In genomic region chr4:130167814-130168213, GRCm38 (mm10) we compare ENCODE assay signal across 7 mouse cellular contexts. TPM values are rescaled to one million over a fixed set of nuclear protein-coding genes. Genes with fewer than 3 reads are reported as not detected.
DNase-seq lines count a peak whose midpoint lies in the region; ATAC-seq and TF ChIP-seq lines count a peak whose summit lies in the region.

No protein-coding gene starts in this region.

- peak overlapping the region; percentile 54 for H3K4me3 ChIP-seq in E14TG2a.4 (replicated peaks; ENCODE audit: low read length)
- H3K4me3 ChIP-seq in embryonic facial prominence, embryonic 10.5 days = peak overlapping the region; percentile 38
- no peak overlapping the region for H3K4me3 ChIP-seq in intestine, embryonic 15.5 days (replicated peaks)

- peak; percentile 29 for ATAC-seq in intestine, embryonic 15.5 days
- ATAC-seq in monocyte, adult 5-6 weeks (replicated peaks; ENCODE audit: insufficient number of reproducible peaks, low FRiP score, low TSS enrichment, poor library complexity, severe bottlenecking) = no peak

- WGBS in embryonic facial prominence, embryonic 10.5 days = 50% methylated on average over 9 of the region's 9 CpGs
- WGBS in intestine, embryonic 15.5 days = 38% methylated on average over 9 of the region's 9 CpGs

- 0 out of 2 replicates have a peak overlapping the region, but pooled peaks have one; percentile 1 for H3K27ac ChIP-seq in embryonic facial prominence, embryonic 10.5 days (replicated peaks)
- H3K27ac ChIP-seq in intestine, embryonic 15.5 days = peak overlapping the region; percentile 76

- H3K9ac ChIP-seq in intestine, embryonic 15.5 days = no peak overlapping the region

- no peaks in the 10 kb centered on the region for H3K9me3 ChIP-seq in E14TG2a.4 (ENCODE audit: low read length)
- no peaks in the 10 kb centered on the region for H3K9me3 ChIP-seq in embryonic facial prominence, embryonic 10.5 days
- H3K9me3 ChIP-seq in intestine, embryonic 15.5 days = no peaks in the 10 kb centered on the region

- TF ChIP-seq CTCF in E14TG2a.4 (conservative IDR thresholded peaks at IDR 0.05; ENCODE audit: low read length) = no peak

- H3K4me1 ChIP-seq in E14TG2a.4 (replicated peaks; ENCODE audit: low read depth, low read length) = peaks cover 75% of the 10 kb centered on the region
- H3K4me1 ChIP-seq in embryonic facial prominence, embryonic 10.5 days = peaks cover 74% of the 10 kb centered on the region
- H3K4me1 ChIP-seq in intestine, embryonic 15.5 days (replicated peaks) = peaks cover 64% of the 10 kb centered on the region

- no peak for DNase-seq in embryonic facial prominence, embryonic 10.5 days (ENCODE audit: low spot score)
- DNase-seq in lung, postnatal 25 days (ENCODE audit: low spot score) = peak; percentile 67
- DNase-seq in adrenal gland, adult 2 months = no peak
- DNase-seq in right cerebral cortex, postnatal 36 days (ENCODE audit: low spot score in 2 of 2) = no peak

- H3K4me2 ChIP-seq in intestine, embryonic 15.5 days (replicated peaks) = peak overlapping the region; percentile 33

- no peaks in the 10 kb centered on the region for H3K36me3 ChIP-seq in E14TG2a.4 (ENCODE audit: insufficient read depth, low read length)
- no peaks in the 10 kb centered on the region; the same call in 1 of the 2 replicates for H3K36me3 ChIP-seq in embryonic facial prominence, embryonic 10.5 days (replicated peaks)
- no peaks in the 10 kb centered on the region for H3K36me3 ChIP-seq in intestine, embryonic 15.5 days

- H3K27me3 ChIP-seq in E14TG2a.4 (ENCODE audit: insufficient read depth, low read length) = peaks cover 86% of the 10 kb centered on the region
- peaks cover 67% of the 10 kb centered on the region for H3K27me3 ChIP-seq in embryonic facial prominence, embryonic 10.5 days (replicated peaks; ENCODE audit: low read depth, poor library complexity, severe bottlenecking)
- no peaks in the 10 kb centered on the region for H3K27me3 ChIP-seq in intestine, embryonic 15.5 days (replicated peaks)

RNA-seq across cellular contexts. Expression of gene Tinagl1, which starts 7.1 kb away (rescaled TPM):
- polyA plus RNA-seq in embryonic facial prominence, embryonic 10.5 days (2016; fragmentation: Nextera tagmentation; extraction: Ambion mirVana) = 10.7 and 12.3 TPM in 2 replicates
- polyA plus RNA-seq in intestine, embryonic 15.5 days (2015; fragmentation: Nextera tagmentation; extraction: Ambion mirVana) = 65.6 and 72.9 TPM in 2 replicates
- total RNA-seq in monocyte, adult 5-6 weeks (2017) = not detected in 3 replicates
- total RNA-seq in adrenal gland, adult 2 months (2021) = 100 to 1,000 TPM; 115 to 136 TPM
- polyA plus RNA-seq in adrenal gland, adult 2 months (2012; rRNA removed) = 311 and 341 TPM in 2 replicates

RNA-seq across cellular contexts. Expression of gene Hcrtr1, which starts 28.7 kb away (rescaled TPM):
- polyA plus RNA-seq in embryonic facial prominence, embryonic 10.5 days (2016; fragmentation: Nextera tagmentation; extraction: Ambion mirVana) = 0.21 and 0.41 TPM in 2 replicates
- 0.24 and 0.37 TPM in 2 replicates for polyA plus RNA-seq in intestine, embryonic 15.5 days (2015; fragmentation: Nextera tagmentation; extraction: Ambion mirVana)
- not detected in 3 replicates for total RNA-seq in monocyte, adult 5-6 weeks (2017)
- total RNA-seq in adrenal gland, adult 2 months (2021) = under 1 TPM; 0.69 to 0.86 TPM
- 7.6 and 10.5 TPM in 2 replicates for polyA plus RNA-seq in adrenal gland, adult 2 months (2012; rRNA removed)

RNA-seq across cellular contexts. Expression of gene Gm853, which starts 54.4 kb away (rescaled TPM):
- polyA plus RNA-seq in embryonic facial prominence, embryonic 10.5 days (2016; fragmentation: Nextera tagmentation; extraction: Ambion mirVana) = not detected in 2 replicates
- polyA plus RNA-seq in intestine, embryonic 15.5 days (2015; fragmentation: Nextera tagmentation; extraction: Ambion mirVana) = not detected in 2 replicates
- total RNA-seq in monocyte, adult 5-6 weeks (2017) = not detected in 3 replicates
- not detected for total RNA-seq in adrenal gland, adult 2 months (2021)
- polyA plus RNA-seq in adrenal gland, adult 2 months (2012; rRNA removed) = not detected in 2 replicates
